Comparison of ENCODE assay signal across 8 mouse cellular contexts in genomic region chr7:38019369-38019749, GRCm38 (mm10). TPM values are rescaled to one million over a fixed set of nuclear protein-coding genes. Genes with fewer than 3 reads are reported as not detected.
DNase-seq lines count a peak whose midpoint lies in the region; ATAC-seq lines count a peak whose summit lies in the region.

No protein-coding gene starts in this region.

- no peaks in the 10 kb centered on the region for H3K9me3 ChIP-seq in hindbrain, embryonic 14.5 days (ENCODE audit: control insufficient read depth, low read length)

- peaks cover 7% of the 10 kb centered on the region for H3K4me1 ChIP-seq in hindbrain, embryonic 14.5 days (replicated peaks; ENCODE audit: control insufficient read depth, insufficient read depth, low read length)

- peak overlapping the region; percentile 79 for H3K27ac ChIP-seq in hindbrain, embryonic 14.5 days

- peak overlapping the region; percentile 71 for H3K9ac ChIP-seq in hindbrain, embryonic 14.5 days

- ATAC-seq in hindbrain, embryonic 14.5 days (ENCODE audit: low FRiP score), result peak; percentile 94

- H3K27me3 ChIP-seq in hindbrain, embryonic 14.5 days (ENCODE audit: control insufficient read depth, insufficient read depth, low read length), result no peaks in the 10 kb centered on the region

- WGBS in hindbrain, embryonic 14.5 days, result under 1% methylated on average over 47 of the region's 49 CpGs

- peak overlapping the region; percentile 57 for H3K4me2 ChIP-seq in hindbrain, embryonic 14.5 days (replicated peaks)

- no peaks in the 10 kb centered on the region for H3K36me3 ChIP-seq in hindbrain, embryonic 14.5 days (replicated peaks; ENCODE audit: control insufficient read depth, insufficient read depth)

- peak; percentile 70 for DNase-seq in WW6 (ENCODE audit: low read depth, low spot score)
- DNase-seq in cerebellum, postnatal 25 days, result peak; percentile 94 to 98
- peak; percentile 76 to 83 for DNase-seq in frontal cortex, postnatal 25 days (ENCODE audit: low spot score in 2 of 2)
- DNase-seq in hindbrain, embryonic 14.5 days (ENCODE audit: low spot score), result peak; percentile 91
- peak; percentile 88 to 91 for DNase-seq in layer of hippocampus, postnatal 36 days
- DNase-seq in lung, postnatal 25 days (ENCODE audit: low spot score), result peak; percentile 87
- peak; percentile 94 for DNase-seq in retina, postnatal 1 day
- peak; percentile 99 for DNase-seq in thymus, postnatal 4 days

- peak overlapping the region; percentile 81 for H3K4me3 ChIP-seq in hindbrain, embryonic 14.5 days (replicated peaks; ENCODE audit: low read length)

RNA-seq across cellular contexts. Expression of gene Uri1, which starts 4.0 kb away (rescaled TPM):
- polyA plus RNA-seq in hindbrain, embryonic 14.5 days (2014; fragmentation: Nextera tagmentation; extraction: Ambion mirVana), result 34.4 and 41.8 TPM in 2 replicates
- 10 to 100 TPM; 31.2 to 33.4 TPM for total RNA-seq in layer of hippocampus, postnatal 36 days (2021)

Comparison
In these comparisons a context has a peak if more than half of its experiments do, and no peak if none do; other contexts are left out.
1. Peak in every context shown above with its lines: DNase-seq, ATAC-seq, H3K4me3 ChIP-seq and H3K27ac ChIP-seq.